Mouse (Mus musculus): ENCODE results near the gene D630039A03Rik. TPM values are rescaled to one million over a fixed set of nuclear protein-coding genes. Genes with fewer than 3 reads are reported as not detected.
"Not testable (repeated sequence)": the region's sequence is repeated elsewhere in the genome, so short reads cannot be mapped to it uniquely, and the experiment has no call there.

The D630039A03Rik gene
- polyA plus RNA-seq, 1 experiment from 2014 or later = not detected

DNA sequence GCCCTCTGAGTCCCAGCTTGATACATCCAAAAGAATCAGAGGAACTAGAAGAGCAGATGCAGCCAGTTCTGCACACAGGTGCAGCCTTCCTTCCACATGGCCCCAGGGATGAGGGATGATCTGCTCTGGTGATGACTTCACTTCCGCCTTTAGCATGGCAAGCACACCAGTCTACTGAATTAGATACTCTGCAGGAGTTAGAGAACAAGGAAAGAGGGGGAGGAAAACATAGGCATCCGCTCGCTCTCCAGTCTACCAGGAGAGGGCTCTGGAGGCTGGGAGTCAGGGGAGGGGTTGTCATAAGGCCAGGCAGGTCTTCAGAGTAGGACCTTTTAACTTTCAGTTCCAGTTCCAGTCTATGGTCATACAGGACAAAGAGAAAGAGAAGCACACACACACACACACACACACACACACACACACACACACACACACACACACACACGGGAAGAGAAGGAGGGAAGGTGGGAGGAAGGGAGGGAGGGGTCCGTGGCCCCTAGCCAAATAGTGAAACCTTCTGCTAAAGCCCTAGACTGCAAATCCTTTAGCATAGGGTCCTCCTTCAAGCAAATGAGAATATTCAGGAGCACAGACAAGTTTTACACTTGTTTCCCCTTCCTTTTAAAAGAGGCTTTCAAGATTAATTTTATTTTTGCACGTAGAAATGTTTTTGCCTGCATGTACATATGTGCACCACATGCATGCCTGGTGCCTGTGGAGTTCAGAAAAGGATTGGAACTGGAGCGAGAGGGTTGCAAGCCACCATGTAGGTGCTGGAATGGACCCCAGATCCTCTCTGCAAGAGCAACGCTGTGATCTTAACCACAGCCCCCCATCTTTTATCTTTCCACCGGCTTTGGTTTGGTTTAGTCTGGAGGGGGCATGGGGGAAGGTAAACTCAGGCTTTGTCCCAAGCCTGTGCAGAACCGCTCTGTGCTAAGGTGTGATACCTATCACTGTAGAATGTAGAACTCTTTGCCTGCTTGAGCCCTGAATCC is 1.6 kb downstream of the D630039A03Rik start:
- Histone ChIP-seq H3K4me3 (ENCODE audit: inconsistent target) (no peak overlapping the region), H3K36me3 (ENCODE audit: inconsistent target) (no peaks in the 10 kb centered on the region), H3K27ac (no peak overlapping the region), H3K79me2 (ENCODE audit: inconsistent target) (no peaks in the 10 kb centered on the region)
- 76% methylated on average over 8 of the region's 10 CpGs for WGBS (ENCODE audit: missing documents)

DNA sequence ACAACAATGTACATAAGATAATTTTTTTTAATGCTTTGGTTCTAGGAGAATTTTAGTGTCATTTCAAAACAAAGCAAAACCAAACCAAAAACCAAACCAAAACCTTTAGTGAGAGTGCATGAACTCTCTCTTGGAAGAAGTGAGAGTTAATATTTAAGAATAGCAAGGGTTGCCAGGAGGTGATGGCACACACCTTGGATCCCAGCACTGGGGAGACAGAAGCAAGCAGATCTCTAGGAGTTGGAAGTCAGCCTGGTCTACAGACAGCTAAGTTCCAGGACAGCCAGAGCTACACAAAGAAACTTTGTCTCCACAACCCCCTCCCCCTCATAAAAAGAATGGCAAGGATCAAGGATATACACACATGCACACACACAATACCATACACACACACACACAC is 3.1 kb downstream of the D630039A03Rik start:
- H3K79me2 ChIP-seq (ENCODE audit: inconsistent target) = no peaks in the 10 kb centered on the region
- no peaks in the 10 kb centered on the region for H3K36me3 ChIP-seq (ENCODE audit: inconsistent target)
- H3K27ac ChIP-seq = no peak overlapping the region
- no peak overlapping the region for H3K4me3 ChIP-seq (ENCODE audit: inconsistent target)

DNA sequence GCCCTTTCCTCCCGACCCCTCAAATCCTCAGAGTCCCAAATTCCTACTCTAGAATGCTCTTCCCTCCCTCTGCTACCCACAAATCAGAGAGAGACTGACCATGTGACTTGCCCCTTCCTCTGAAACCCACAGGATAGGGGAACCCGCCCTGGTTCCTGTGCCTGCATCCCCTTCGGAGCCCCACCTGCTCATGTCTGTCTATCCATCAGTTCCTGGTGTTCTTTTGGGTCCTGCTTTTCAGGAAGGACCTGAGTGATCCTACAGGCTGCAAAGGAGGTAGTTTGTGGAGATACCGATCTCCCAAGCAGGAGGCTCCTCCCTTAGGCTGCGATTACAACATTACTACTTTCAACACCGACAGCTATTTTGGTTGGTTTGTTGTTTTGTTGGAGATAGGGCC is 7.2 kb downstream of the D630039A03Rik start:
- Histone ChIP-seq H3K4me3 (ENCODE audit: inconsistent target) (no peak overlapping the region), H3K36me3 (ENCODE audit: inconsistent target) (no peaks in the 10 kb centered on the region), H3K79me2 (ENCODE audit: inconsistent target) (no peaks in the 10 kb centered on the region), H3K27ac (no peak overlapping the region)
- WGBS (ENCODE audit: missing documents) = 17% methylated on average over 6 of the region's 6 CpGs

DNA sequence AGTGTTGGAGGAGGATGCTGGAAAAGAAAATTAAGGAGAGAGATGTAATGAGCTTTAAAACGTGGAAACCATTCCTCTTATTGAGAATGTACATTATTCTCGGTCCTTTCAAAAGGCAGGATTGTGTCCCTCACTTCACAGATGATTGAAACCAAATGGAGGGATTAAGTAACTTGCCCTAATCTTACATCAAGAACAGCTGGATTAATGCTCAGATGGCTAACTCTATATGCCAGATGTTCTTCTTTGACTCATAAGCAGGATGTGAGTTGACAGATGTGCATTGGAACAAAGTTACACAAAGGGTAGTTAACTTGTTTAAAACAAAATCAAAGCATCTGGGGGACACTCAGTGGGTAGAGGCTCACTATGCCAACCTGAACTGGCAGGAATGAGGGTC is 9.4 kb downstream of the D630039A03Rik start:
- Histone ChIP-seq H3K4me3 (ENCODE audit: inconsistent target) (no peak overlapping the region), H3K27ac (no peak overlapping the region), H3K79me2 (ENCODE audit: inconsistent target) (no peaks in the 10 kb centered on the region), H3K36me3 (ENCODE audit: inconsistent target) (no peaks in the 10 kb centered on the region)
- 79% methylated on average over 2 of the region's 2 CpGs for WGBS (ENCODE audit: missing documents)

DNA sequence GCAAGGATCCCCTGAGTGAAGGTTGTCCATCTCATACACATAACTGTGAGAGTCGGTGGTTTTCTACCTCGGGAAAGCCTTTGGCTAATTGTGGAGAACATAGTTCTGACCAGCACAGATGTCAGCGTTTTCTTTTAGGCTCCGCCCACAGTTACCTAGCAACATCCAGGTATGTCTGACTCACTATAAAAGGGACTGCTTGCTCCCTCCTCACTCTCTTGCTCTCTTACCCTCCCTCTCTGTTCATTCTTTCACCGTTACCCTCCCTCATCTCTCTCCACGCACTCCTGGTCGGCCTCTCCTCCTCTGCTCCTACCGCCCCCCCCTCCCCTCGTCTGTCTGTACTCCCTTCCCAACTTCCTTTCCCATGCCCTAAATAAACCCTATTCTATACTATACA is 11.5 kb downstream of the D630039A03Rik start:
- no peak overlapping the region for H3K4me3 ChIP-seq (ENCODE audit: inconsistent target)
- no peaks in the 10 kb centered on the region for H3K36me3 ChIP-seq (ENCODE audit: inconsistent target)
- no peaks in the 10 kb centered on the region for H3K79me2 ChIP-seq (ENCODE audit: inconsistent target)
- H3K27ac ChIP-seq = no peak overlapping the region
- WGBS (ENCODE audit: missing documents) = 36% methylated on average over 9 of the region's 9 CpGs

DNA sequence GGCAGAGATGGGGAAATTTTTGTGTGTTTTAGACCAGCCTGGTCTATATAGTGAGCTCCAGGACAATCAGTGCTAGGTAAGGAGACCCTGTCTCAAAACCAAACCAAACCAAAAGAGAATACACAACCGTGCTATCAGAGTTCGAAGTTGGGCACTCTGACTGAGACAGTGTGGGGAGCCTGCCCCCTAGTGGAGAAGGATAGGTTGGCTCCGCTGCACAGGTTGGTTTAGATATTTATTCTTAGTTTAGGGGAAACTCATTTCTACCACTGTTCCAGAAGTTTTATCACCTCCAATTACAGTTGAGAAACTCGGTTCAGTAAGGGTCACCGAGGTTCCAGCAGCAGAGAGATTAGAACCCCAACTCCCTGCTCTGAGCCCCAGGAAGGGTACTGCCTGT is 11.9 kb downstream of the D630039A03Rik start:
- 6% methylated on average over 4 of the region's 5 CpGs for WGBS (ENCODE audit: missing documents)
- H3K36me3 ChIP-seq (ENCODE audit: inconsistent target) = no peaks in the 10 kb centered on the region

DNA sequence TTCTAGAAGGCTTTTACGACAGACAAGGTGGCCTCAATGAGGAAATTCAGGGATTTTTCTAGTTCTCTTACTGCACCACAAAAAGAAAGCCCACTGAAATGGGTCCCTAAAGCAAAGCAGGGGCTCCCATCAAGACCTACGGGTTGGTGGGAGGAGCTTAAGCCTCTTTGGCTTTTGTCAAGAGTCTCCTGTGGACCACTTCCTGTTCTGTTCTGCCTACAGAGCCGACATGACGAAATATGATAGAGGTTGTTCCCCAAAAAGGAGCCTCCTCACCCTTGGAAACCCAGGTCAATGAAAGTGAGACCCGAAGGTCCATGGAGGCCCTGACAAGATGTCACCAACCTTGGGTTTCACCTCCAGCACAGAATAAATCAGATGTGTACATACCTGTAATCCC is 13.5 kb downstream of the D630039A03Rik start:
- 21% methylated on average over 5 of the region's 5 CpGs for WGBS (ENCODE audit: missing documents)
- H3K79me2 ChIP-seq (ENCODE audit: inconsistent target) = no peaks in the 10 kb centered on the region
- no peaks in the 10 kb centered on the region for H3K36me3 ChIP-seq (ENCODE audit: inconsistent target)
- no peak overlapping the region for H3K27ac ChIP-seq
- H3K4me3 ChIP-seq (ENCODE audit: inconsistent target) = no peak overlapping the region

More for the DNA sequence above, 11.9 kb downstream of the D630039A03Rik start:
- Histone ChIP-seq H3K4me3 (ENCODE audit: inconsistent target) (no peak overlapping the region), H3K79me2 (ENCODE audit: inconsistent target) (no peaks in the 10 kb centered on the region), H3K27ac (no peak overlapping the region)

DNA sequence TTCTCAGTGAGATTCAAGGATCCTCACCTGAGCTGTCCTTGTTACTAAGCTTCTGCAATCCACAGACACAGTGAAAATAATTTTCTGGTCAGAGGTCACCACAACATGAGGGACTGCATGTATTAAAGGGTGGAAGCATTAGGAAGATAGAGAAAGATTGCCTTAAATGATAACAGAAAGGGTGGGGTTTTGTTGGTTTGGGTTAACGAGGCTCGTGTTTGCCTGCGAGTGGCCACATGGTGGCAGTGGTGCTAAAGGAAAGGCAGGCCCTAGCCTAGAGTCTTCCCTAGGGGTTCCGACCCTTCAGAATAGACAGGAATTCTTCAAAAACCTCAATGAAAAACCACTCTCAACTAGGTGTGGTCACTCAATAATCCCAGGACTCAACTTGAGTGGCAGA is 14.9 kb downstream of the D630039A03Rik start:
- 3% methylated on average over 4 of the region's 4 CpGs for WGBS (ENCODE audit: missing documents)
- H3K27ac ChIP-seq = no peak overlapping the region
- no peak overlapping the region for H3K4me3 ChIP-seq (ENCODE audit: inconsistent target)
- no peaks in the 10 kb centered on the region for H3K79me2 ChIP-seq (ENCODE audit: inconsistent target)
- no peaks in the 10 kb centered on the region for H3K36me3 ChIP-seq (ENCODE audit: inconsistent target)

DNA sequence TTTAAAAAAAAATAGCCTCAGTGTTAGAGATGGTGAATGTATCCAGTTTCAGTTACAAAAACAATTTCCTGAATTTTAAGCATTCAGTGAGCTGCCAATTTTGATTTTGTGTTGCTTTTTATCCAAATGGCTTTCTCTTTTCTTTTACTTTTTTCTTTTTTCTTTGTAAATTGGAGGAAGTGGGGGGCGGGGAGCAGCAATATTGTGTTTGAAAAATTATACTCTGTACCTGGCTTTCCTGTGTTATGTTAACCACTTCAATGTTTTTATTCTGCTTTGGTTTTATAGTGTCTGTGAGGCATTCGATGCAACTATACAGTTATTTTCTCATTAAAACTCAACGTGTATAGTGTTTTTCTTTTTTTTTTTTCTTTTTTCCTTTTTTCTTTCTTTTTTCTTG is 19.5 kb downstream of the D630039A03Rik start:
- H3K27ac ChIP-seq = no peak overlapping the region
- H3K36me3 ChIP-seq (ENCODE audit: inconsistent target) = no peaks in the 10 kb centered on the region
- WGBS (ENCODE audit: missing documents) = 65% methylated on average over 3 of the region's 3 CpGs
- no peak overlapping the region for H3K4me3 ChIP-seq (ENCODE audit: inconsistent target)
- no peaks in the 10 kb centered on the region for H3K79me2 ChIP-seq (ENCODE audit: inconsistent target)

DNA sequence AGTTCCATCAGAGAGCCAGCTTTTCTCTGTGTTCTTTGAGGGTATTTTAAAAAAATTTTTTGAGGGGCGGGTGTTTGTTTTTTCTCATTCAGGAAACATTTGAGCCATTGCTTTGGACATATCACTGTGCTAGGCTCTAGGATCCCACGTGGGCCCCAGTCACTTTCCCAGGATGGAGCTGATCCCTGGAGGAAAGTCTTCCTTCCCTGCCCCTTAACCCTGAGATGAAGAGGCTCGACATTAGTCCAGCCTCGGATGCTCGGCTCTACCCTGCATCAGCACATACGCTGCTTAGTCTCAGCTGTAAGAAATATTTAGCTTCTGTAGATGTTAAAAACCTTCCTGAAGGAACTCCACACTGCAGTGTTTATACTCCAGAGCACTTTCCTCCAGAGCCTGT is 20.2 kb downstream of the D630039A03Rik start:
- no peaks in the 10 kb centered on the region for H3K79me2 ChIP-seq (ENCODE audit: inconsistent target)
- no peak overlapping the region for H3K27ac ChIP-seq
- H3K36me3 ChIP-seq (ENCODE audit: inconsistent target) = no peaks in the 10 kb centered on the region
- 87% methylated on average over 6 of the region's 6 CpGs for WGBS (ENCODE audit: missing documents)
- H3K4me3 ChIP-seq (ENCODE audit: inconsistent target) = no peak overlapping the region

DNA sequence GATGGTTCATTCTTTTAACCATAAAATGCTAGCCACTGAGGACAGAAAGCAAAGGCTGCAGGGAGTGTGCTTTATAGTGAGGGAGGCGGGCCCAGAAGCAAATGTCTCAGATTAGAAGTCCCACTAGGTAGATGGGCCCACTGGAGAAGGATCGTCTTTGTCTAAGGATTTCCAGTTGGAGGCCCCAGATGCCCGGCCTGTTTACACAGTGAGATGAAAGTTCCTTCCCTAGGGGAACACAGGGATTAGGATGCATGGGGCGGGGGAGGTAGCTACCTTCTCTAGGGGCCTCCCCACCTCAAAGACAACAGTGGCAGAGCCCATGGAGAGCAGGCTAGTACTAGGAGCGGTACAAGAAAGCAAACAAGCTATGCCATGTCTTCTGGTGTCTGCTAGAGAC is 21.0 kb downstream of the D630039A03Rik start:
- Histone ChIP-seq H3K27ac (no peak overlapping the region), H3K36me3 (ENCODE audit: inconsistent target) (no peaks in the 10 kb centered on the region), H3K79me2 (ENCODE audit: inconsistent target) (no peaks in the 10 kb centered on the region), H3K4me3 (ENCODE audit: inconsistent target) (no peak overlapping the region)
- 86% methylated on average over 5 of the region's 5 CpGs for WGBS (ENCODE audit: missing documents)

DNA sequence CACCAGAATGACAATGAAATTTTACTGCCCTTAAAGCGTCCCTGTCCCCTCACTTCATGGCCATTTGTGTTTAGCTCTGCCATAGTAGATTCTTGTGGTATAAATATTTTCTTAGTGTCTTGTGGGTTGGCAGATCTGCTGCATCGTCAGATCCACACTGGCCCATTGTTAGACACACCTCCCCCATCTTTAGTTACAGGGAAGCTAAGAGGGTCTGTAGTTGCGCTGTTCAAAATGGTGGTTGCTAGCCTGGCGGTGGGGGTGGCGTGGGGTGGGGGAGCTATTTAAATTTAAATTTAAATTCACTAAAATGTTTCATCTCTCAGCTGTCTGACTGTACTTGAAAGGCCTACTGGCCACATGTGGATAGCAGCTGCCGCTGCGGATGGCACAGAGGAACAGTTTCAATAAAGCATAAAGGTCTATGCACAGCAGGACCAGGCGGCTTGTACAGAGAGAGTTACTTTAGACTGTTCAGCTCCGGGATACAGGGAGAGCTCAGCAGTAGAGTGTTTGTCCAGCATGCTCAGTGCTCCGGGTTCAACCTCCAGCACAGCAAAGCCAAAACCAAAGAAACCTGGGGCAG is 24.0 kb downstream of the D630039A03Rik start:
- H3K4me3 ChIP-seq (ENCODE audit: inconsistent target) = no peak overlapping the region
- no peaks in the 10 kb centered on the region for H3K79me2 ChIP-seq (ENCODE audit: inconsistent target)
- H3K27ac ChIP-seq = no peak overlapping the region
- WGBS (ENCODE audit: missing documents) = 94% methylated on average over 10 of the region's 10 CpGs
- H3K36me3 ChIP-seq (ENCODE audit: inconsistent target) = no peaks in the 10 kb centered on the region

DNA sequence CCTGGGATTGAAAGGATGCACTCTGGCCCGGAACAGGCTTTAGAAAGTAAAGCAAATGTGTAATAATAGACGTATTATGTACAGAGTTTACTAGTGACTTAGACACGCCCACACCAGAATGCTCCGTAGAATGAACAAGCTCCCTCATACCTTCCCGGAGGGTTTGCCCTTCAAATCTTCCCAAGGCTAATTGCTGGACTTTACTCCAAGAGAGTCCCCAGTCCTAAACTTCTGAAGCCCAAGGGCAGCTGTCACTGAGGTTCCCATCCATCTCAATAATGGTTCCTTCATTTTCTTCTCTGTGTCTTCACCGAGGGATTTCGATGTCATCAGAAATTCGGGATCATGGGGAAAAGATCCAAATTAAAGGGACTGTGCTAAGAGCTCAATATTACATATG is 26.3 kb downstream of the D630039A03Rik start:
- no peaks in the 10 kb centered on the region for H3K79me2 ChIP-seq (ENCODE audit: inconsistent target)
- 95% methylated on average over 8 of the region's 8 CpGs for WGBS (ENCODE audit: missing documents)
- no peak overlapping the region for H3K27ac ChIP-seq
- no peaks in the 10 kb centered on the region for H3K36me3 ChIP-seq (ENCODE audit: inconsistent target)
- no peak overlapping the region for H3K4me3 ChIP-seq (ENCODE audit: inconsistent target)

DNA sequence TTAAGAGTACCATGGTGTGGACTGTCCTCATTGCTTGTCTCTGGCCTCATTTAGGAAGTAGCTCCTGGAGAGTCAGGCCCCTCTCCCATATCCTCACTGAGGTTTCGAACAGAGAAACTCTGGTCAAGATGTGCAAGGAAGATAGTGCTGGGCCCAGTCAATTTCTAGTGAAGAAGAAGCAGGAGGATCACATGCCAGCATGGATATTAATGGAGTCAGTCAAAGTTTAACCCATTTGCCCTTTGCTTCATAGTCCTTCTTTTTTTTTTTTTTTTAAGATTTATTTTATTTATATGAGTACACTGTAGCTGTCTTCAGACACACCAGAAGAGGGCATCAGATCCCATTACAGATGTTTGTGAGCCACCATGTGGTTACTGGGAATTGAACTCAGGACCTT is 27.1 kb downstream of the D630039A03Rik start:
- H3K4me3 ChIP-seq (ENCODE audit: inconsistent target); H3K79me2 ChIP-seq (ENCODE audit: inconsistent target): not testable (repeated sequence)
- 100% methylated on average over 1 of the region's 1 CpGs for WGBS (ENCODE audit: missing documents)

DNA sequence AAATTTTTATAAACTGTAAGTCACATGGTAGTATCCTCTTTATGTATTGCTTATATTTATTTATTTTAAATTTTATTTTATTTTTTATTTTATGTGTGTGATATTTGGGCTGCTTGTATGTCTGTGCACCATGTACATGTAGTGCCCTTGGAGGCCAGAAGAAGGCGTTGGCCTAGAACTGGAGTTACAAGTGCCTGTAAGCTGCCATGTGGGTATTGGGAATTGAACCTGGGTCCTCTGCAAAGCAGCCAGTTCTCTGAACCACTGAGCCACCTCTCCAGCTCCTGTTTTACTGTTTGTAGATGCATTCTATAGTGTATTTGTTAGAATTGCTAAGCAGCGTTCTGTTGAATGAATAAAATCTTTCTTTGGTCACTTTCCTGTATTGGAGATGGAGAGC is 27.9 kb downstream of the D630039A03Rik start:
- no peaks in the 10 kb centered on the region for H3K79me2 ChIP-seq (ENCODE audit: inconsistent target)
- no peak overlapping the region for H3K4me3 ChIP-seq (ENCODE audit: inconsistent target)
- 100% methylated on average over 2 of the region's 2 CpGs for WGBS (ENCODE audit: missing documents)
- H3K36me3 ChIP-seq (ENCODE audit: inconsistent target) = no peaks in the 10 kb centered on the region
- no peak overlapping the region for H3K27ac ChIP-seq

More for the DNA sequence above, 27.1 kb downstream of the D630039A03Rik start:
- H3K36me3 ChIP-seq (ENCODE audit: inconsistent target); H3K27ac ChIP-seq: not testable (repeated sequence)

All from macrophage (primary cell).